Mouse (Mus musculus): ENCODE results near the gene Pcp2. TPM values are rescaled to one million over a fixed set of nuclear protein-coding genes. Genes with fewer than 3 reads are reported as not detected.

Gene Pcp2
- polyA plus RNA-seq, 1 experiment from 2014 or later = 0.23 TPM

DNA sequence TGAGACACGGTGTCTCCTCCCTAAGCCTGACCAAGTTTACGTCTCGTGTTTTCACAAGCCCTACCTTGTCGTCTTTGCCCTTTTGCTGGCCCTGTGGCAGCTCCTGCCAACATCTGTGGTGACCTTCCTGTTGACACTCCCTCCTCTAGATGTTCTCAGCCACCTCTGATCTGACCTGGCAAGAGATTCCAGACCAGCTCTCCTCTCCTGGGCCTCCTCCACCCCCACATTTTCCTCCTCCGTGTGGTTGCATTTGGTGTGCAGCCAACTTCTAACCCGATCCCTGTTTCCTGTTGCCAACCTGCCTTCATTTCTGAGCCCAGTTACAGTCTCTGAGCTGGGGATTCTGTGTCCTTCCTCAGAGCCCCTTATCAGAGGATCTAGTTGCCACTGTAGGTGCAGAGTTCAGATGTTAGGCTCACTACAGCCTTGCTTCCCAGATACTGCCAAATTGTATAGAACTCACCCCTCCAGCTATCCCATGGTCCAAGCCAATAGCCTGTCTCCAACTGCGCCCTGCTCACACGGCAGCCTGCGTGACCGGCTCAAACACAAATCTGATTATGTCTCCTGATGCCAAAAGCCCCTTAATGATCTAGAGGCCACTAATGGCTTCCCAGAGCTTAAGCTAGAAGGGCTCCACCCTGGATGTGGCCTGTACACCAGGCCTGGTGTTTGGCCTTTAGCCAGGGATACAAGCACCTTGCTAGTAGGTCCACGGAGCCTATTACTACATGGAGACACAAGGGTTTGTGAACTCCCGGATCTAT lies 16.1 kb downstream of the Pcp2 start:
- Histone ChIP-seq H3K4me1 (replicated peaks) (no peaks in the 10 kb centered on the region), H3K4me2 (no peak overlapping the region), H3K27ac (no peak overlapping the region), H3K27me3 (no peaks in the 10 kb centered on the region), H3K4me3 (no peak overlapping the region), H3K9ac (no peak overlapping the region), H3K9me3 (no peaks in the 10 kb centered on the region), H3K36me3 (peaks cover 100% of the 10 kb centered on the region)
- no peak for ATAC-seq (ENCODE audit: low FRiP score)
- WGBS = 87% methylated on average over 12 of the region's 12 CpGs

DNA sequence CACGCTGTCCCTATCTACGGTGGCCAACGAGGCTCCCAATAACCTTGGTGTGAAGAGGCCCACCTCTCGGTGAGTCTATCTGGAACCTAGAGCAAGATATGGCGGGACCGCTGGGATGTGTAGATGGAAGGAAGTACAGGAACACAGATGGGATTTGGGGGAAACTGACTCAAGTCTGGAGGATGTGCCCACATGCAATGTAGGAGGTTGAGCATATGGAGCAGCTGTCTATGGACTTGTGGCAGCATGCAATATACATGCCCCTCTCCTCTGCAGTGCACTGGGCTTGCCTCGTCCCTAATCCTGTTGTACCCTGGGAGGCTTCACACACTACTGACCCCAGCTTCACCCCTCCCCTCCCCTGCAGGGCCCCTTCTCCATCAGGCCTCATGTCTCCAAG lies 17.5 kb downstream of the Pcp2 start:
- Histone ChIP-seq H3K27me3 (no peaks in the 10 kb centered on the region), H3K36me3 (peaks cover 100% of the 10 kb centered on the region), H3K4me2 (no peak overlapping the region), H3K9me3 (no peaks in the 10 kb centered on the region), H3K9ac (no peak overlapping the region), H3K4me1 (replicated peaks) (no peaks in the 10 kb centered on the region), H3K4me3 (no peak overlapping the region), H3K27ac (no peak overlapping the region)
- 88% methylated on average over 7 of the region's 7 CpGs for WGBS
- no peak for ATAC-seq (ENCODE audit: low FRiP score)

- Histone ChIP-seq H3K4me2 (no peak overlapping the region), H3K4me3 (no peak overlapping the region), H3K27ac (no peak overlapping the region), H3K36me3 (peaks cover 100% of the 10 kb centered on the region), H3K27me3 (no peaks in the 10 kb centered on the region), H3K4me1 (replicated peaks) (no peaks in the 10 kb centered on the region), H3K9ac (no peak overlapping the region), H3K9me3 (no peaks in the 10 kb centered on the region)
- no peak for ATAC-seq (ENCODE audit: low FRiP score)
- WGBS = 90% methylated on average over 16 of the region's 16 CpGs
Observed at GRCm38 (mm10) chr8:3606593-3606992, 18.8 kb downstream of the Pcp2 start.

DNA sequence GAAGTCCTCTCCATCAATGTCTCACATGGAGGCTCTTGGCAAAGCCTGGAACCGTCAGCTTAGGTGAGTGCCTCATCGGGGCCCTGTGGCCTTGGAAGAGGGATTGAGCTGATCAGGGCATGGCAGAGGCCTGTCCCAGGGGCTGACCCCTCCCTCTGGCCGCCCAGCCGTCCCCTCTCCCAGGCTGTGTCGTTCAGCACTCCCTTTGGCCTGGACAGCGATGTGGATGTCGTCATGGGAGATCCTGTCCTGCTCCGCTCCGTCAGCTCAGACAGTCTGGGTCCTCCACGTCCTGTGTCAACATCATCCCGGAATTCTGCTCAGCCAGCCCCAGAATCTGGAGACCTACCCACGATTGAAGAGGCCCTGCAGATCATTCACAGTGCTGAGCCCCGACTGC lies 21.9 kb downstream of the Pcp2 start:
- Histone ChIP-seq H3K4me3 (no peak overlapping the region), H3K27me3 (no peaks in the 10 kb centered on the region), H3K4me1 (replicated peaks) (no peaks in the 10 kb centered on the region), H3K4me2 (no peak overlapping the region), H3K27ac (no peak overlapping the region), H3K9ac (no peak overlapping the region), H3K9me3 (no peaks in the 10 kb centered on the region), H3K36me3 (peaks cover 99% of the 10 kb centered on the region)
- no peak for ATAC-seq (ENCODE audit: low FRiP score)
- 80% methylated on average over 13 of the region's 13 CpGs for WGBS

DNA sequence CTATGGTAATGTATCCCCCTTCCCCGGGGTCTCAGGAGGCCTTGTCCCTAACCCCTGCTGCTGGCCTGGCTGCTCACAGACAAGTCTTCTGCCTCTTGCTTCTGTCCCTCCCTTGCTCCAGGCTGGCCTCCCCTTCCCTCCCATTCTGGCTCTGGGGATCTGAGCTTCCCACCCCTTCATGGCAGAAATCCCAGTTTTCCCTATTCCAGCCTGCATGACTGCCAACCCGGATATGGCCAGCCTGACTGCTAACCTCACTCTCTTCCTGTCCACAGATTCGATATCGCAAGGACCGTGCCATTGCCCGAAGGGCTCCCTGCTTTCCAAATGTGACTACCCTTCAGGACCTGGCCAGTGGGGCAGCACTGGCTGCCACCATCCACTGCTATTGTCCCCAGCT lies 24.9 kb downstream of the Pcp2 start:
- 88% methylated on average over 6 of the region's 6 CpGs for WGBS
- ATAC-seq (ENCODE audit: low FRiP score) = no peak
- H3K36me3 ChIP-seq = peaks cover 77% of the 10 kb centered on the region

GRCm38 (mm10) chr8:3599219-3599618 lies 26.1 kb downstream of the Pcp2 start:
- ATAC-seq (ENCODE audit: low FRiP score) = no peak
- H3K4me2 ChIP-seq = no peak overlapping the region
- peaks cover 65% of the 10 kb centered on the region for H3K36me3 ChIP-seq
- H3K9me3 ChIP-seq = no peaks in the 10 kb centered on the region
- H3K9ac ChIP-seq = no peak overlapping the region
- no peak overlapping the region for H3K4me3 ChIP-seq
- no peaks in the 10 kb centered on the region for H3K27me3 ChIP-seq
- WGBS = 75% methylated on average over 1 of the region's 1 CpGs
- H3K4me1 ChIP-seq (replicated peaks) = no peaks in the 10 kb centered on the region
- H3K27ac ChIP-seq = no peak overlapping the region

More for the DNA sequence above, 24.9 kb downstream of the Pcp2 start:
- Histone ChIP-seq H3K9me3 (no peaks in the 10 kb centered on the region), H3K27ac (no peak overlapping the region), H3K9ac (no peak overlapping the region), H3K4me3 (no peak overlapping the region), H3K27me3 (no peaks in the 10 kb centered on the region), H3K4me1 (replicated peaks) (no peaks in the 10 kb centered on the region), H3K4me2 (no peak overlapping the region)

GRCm38 (mm10) chr8:3598054-3598453 lies 27.3 kb downstream of the Pcp2 start:
- Histone ChIP-seq H3K9ac (no peak overlapping the region), H3K9me3 (no peaks in the 10 kb centered on the region), H3K36me3 (peaks cover 54% of the 10 kb centered on the region), H3K4me3 (no peak overlapping the region), H3K27ac (no peak overlapping the region), H3K27me3 (no peaks in the 10 kb centered on the region), H3K4me1 (replicated peaks) (peaks cover 2% of the 10 kb centered on the region), H3K4me2 (no peak overlapping the region)
- ATAC-seq (ENCODE audit: low FRiP score) = no peak
- WGBS = 92% methylated on average over 3 of the region's 3 CpGs

DNA sequence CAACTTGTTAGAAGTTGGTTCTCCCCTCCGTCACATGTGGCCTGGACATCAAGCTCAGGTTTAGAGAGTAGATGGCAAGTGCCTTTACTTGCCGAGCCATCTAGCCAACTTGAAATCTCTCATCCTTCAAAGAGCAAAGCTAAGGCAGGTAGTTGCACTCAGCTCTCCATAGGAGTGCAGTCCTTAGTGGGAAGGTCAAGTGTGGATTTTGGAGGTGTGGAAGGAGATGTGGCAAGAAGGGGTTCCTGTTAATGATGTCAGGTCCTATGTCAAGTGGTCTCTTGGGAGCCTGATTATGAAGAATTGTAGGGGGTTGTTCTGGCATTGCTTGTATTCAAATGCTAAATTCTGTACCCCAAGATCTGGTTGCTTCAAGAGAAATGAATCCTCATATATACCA lies 30.9 kb downstream of the Pcp2 start:
- WGBS = 94% methylated on average over 2 of the region's 2 CpGs
- ATAC-seq (ENCODE audit: low FRiP score) = no peak
- H3K27ac ChIP-seq = no peak overlapping the region

DNA sequence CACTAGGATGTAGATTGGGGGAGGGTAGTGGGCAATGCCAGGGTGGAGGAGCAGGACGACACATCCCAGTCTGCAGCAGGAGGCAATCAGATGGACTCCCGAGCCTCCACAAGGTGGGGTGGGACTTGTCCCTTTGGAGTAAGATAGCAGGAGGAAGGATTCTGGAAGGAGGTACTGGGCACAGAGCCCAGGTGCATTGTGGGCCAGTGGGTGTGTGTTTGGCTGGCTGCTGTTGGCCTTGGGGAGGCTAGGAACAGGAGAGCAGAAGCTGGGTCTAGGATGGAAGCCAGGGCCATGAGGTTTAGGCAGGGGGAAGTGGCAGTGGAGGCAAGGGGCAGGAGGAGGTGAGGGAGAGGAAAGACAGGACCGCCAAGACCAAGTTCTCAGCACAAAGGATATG lies 31.9 kb downstream of the Pcp2 start:
- Histone ChIP-seq H3K4me2 (no peak overlapping the region), H3K4me3 (no peak overlapping the region), H3K9me3 (no peaks in the 10 kb centered on the region), H3K27ac (no peak overlapping the region), H3K27me3 (no peaks in the 10 kb centered on the region), H3K9ac (no peak overlapping the region), H3K36me3 (peaks cover 9% of the 10 kb centered on the region), H3K4me1 (replicated peaks) (peaks cover 14% of the 10 kb centered on the region)
- 70% methylated on average over 3 of the region's 3 CpGs for WGBS
- ATAC-seq (ENCODE audit: low FRiP score) = no peak

More for the DNA sequence above, 30.9 kb downstream of the Pcp2 start:
- Histone ChIP-seq H3K4me2 (no peak overlapping the region), H3K4me1 (replicated peaks) (peaks cover 6% of the 10 kb centered on the region), H3K9ac (no peak overlapping the region), H3K9me3 (no peaks in the 10 kb centered on the region), H3K36me3 (peaks cover 19% of the 10 kb centered on the region), H3K27me3 (no peaks in the 10 kb centered on the region), H3K4me3 (no peak overlapping the region)

- H3K27me3 ChIP-seq = no peaks in the 10 kb centered on the region
- no peaks in the 10 kb centered on the region for H3K36me3 ChIP-seq
- H3K4me2 ChIP-seq = peak overlapping the region; percentile 67
- WGBS = 5% methylated on average over 11 of the region's 11 CpGs
- peak overlapping the region; percentile 86 for H3K4me3 ChIP-seq
- no peaks in the 10 kb centered on the region for H3K9me3 ChIP-seq
- peak; percentile 68 for ATAC-seq (ENCODE audit: low FRiP score)
- peaks cover 13% of the 10 kb centered on the region for H3K4me1 ChIP-seq (replicated peaks)
- peak overlapping the region; percentile 88 for H3K9ac ChIP-seq
- H3K27ac ChIP-seq = peak overlapping the region; percentile 93
Observed at GRCm38 (mm10) chr8:3588258-3588633, 37.1 kb downstream of the Pcp2 start.

- peak overlapping the region; percentile 93 for H3K27ac ChIP-seq
- H3K9me3 ChIP-seq = no peaks in the 10 kb centered on the region
- peak overlapping the region; percentile 86 for H3K4me3 ChIP-seq
- H3K4me1 ChIP-seq (replicated peaks) = peaks cover 8% of the 10 kb centered on the region
- H3K9ac ChIP-seq = peak overlapping the region; percentile 88
- WGBS = under 1% methylated on average over 67 of the region's 77 CpGs
- ATAC-seq (ENCODE audit: low FRiP score) = peak; percentile 82
- no peaks in the 10 kb centered on the region for H3K36me3 ChIP-seq
- H3K4me2 ChIP-seq = peak overlapping the region; percentile 67
- no peaks in the 10 kb centered on the region for H3K27me3 ChIP-seq
Observed at GRCm38 (mm10) chr8:3587391-3588257, 37.7 kb downstream of the Pcp2 start.

GRCm38 (mm10) chr8:3586993-3587390 lies 38.4 kb downstream of the Pcp2 start, which contains the start of gene Camsap3:
Gene Camsap3 (plus strand): TSS chr8:3587293.
- Histone ChIP-seq H3K4me1 (replicated peaks) (peaks cover 8% of the 10 kb centered on the region), H3K9me3 (no peaks in the 10 kb centered on the region), H3K4me3 (peak within 1 kb of the TSS; percentile 86), H3K9ac (peak within 1 kb of the TSS; percentile 88), H3K27me3 (no peaks in the 10 kb centered on the region), H3K4me2 (peak within 1 kb of the TSS; percentile 67), H3K27ac (peak within 1 kb of the TSS; percentile 93), H3K36me3 (no peaks in the 10 kb centered on the region)
- 0 out of 2 replicates have a peak, but pooled peaks have one; percentile 0 for ATAC-seq (ENCODE audit: low FRiP score)
- 8% methylated on average over 7 of the region's 7 CpGs for WGBS

All from hindbrain, embryonic 13.5 days (tissue).